Mouse (Mus musculus) kidney, adult 18-20 months (tissue): ENCODE measurements around the gene Ak8.

Source experiments
- DNase-seq: peaks from one replicate; pipeline ENCODE4 v3.0.0; 2021

Ak8 gene

GRCm38 (mm10) chr2:28740159-28740558, 40.2 kb downstream of the Ak8 start:
- DNase-seq = no peak

GRCm38 (mm10) chr2:28742701-28743100, 42.7 kb downstream of the Ak8 start:
- DNase-seq = no peak

DNA sequence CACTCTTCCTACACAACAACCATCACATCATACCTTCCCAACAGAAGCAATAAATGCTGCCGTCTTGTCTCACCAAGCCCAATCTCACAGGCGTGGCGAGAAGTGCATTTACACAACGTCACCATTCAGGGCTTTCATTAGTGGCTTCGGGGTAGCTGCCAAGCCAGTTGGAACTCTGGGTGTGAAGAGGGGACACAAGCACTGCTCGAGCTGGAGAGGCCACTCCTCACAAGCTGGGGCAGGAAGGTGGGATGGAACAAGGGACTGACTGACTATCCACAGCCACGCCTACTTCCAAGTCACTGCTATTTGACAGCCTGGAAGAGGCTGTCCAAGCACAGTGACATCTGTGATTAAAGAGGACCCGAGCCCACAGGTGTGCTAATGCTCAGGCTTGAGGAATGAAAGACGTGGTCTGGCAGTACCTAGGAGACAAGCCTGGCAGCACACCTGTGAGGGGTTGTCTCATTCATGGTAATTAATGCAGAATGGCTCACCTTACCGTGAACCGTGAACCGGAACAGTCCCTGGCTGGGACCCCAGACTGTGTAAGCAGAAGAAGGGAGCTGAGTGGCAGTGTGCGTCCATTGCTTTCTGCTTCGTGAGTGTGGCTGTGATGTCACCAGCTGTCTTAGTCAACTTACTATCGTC, 46.8 kb downstream of the Ak8 start:
- DNase-seq = no peak

DNA sequence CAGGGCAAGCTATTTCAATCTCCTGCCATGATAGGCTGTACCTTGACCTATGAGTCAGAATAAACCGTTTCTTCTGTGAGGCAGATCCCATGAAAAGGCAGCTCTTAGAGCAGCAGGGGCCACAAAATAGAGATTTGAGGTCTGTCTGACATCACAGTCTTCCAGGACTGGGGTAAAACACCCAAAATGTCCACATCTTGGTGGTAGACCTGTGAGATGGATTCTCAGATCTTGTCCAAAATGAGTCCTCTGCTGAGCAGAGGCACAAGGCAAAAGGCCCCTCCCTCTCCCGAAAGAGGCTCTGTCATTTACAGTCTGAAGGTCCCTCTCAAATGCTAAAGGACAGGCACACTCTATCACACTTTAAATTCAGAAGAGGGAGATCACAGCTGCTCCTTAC, 47.7 kb downstream of the Ak8 start:
- no peak for DNase-seq

GRCm38 (mm10) chr2:28751186-28751585, 51.2 kb downstream of the Ak8 start:
- no peak for DNase-seq

GRCm38 (mm10) chr2:28751658-28752057, 51.7 kb downstream of the Ak8 start:
- DNase-seq = no peak

- no peak for DNase-seq
These were observed 52.4 kb downstream of the Ak8 start for GRCm38 (mm10) chr2:28752388-28752787.

DNA sequence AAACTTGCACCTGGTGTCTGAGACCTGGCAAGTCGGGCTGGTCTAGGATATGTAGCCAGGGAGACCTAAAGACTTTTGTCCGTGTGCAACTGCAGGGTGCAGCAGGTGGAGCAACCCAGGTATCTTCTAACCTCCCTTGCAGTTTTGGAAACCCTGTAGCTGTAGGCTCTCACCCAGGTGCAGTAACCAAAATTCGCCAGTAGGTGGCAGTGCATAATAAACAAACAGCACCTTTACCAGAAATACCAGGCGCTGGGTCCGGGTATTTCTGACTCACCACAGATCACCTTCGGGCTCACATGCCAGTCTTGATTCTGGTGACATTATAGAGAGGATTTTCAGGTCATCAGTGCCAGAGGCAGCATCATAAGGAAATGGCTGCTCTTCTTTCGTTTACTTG, 55.5 kb downstream of the Ak8 start:
- DNase-seq = peak; percentile 83

GRCm38 (mm10) chr2:28756201-28756600, 56.2 kb downstream of the Ak8 start:
- DNase-seq = peak; percentile 48

- DNase-seq = no peak
These were observed 59.5 kb downstream of the Ak8 start for GRCm38 (mm10) chr2:28759441-28759840.

DNA sequence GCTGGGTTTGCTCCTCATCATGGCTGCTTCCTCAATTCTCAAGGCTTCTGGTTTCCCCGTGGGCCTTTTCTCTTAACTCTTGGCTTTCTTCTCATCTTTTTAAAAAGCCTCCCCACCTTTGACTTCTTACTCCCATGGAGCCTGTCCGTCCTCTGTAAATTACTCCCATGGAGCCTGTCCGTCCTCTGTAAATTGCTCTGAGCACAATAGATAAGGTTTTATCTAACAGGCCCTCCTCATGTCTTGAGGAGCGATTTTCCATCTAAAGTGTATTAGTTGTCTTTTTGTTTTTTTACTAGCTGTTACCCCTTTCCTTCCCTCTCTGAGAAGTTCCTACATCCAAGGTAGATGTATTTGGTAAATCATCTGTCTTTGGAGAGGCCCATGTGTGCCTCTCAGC, 66.6 kb downstream of the Ak8 start:
- DNase-seq = no peak

DNA sequence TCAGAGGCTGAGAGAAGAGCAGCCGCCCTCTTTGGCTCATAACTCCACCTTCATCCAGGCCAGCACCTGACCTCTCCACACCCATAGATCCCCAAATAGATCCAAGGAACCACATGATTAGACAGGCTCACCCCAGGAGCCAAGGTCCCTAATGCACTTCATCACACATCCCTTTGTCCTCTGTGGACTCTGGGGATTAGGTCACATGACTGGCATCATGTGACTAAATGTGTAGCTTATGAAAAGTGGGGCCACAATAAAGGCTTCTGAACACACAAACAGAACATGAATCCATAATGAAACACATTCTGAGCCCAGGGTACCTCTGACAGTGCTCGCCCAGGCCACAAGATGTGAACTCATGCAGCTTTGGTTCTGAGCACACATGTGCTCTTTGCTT, 67.1 kb downstream of the Ak8 start:
- DNase-seq = no peak

DNA sequence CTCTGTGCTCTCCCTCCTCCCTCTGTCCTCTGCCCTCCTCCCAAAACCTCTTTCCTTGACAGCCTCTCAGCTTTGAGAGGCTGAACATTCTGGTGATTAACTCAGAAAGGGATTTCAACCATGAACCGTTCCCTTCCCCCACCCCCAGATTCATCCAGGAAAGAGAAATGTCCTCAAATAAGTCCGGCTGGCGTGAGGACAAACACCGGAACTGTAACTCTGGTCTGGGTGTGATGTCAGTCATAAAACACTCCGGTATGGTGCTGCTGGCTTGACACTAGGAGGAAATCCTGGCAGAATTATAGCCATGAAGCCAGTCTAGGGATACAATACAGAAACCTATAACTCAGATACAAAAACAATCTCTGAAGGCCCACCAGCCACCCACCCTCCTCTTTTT, 70.7 kb downstream of the Ak8 start:
- DNase-seq = peak; percentile 27

- DNase-seq = no peak
These were observed 74.1 kb downstream of the Ak8 start for GRCm38 (mm10) chr2:28774073-28774472.

DNA sequence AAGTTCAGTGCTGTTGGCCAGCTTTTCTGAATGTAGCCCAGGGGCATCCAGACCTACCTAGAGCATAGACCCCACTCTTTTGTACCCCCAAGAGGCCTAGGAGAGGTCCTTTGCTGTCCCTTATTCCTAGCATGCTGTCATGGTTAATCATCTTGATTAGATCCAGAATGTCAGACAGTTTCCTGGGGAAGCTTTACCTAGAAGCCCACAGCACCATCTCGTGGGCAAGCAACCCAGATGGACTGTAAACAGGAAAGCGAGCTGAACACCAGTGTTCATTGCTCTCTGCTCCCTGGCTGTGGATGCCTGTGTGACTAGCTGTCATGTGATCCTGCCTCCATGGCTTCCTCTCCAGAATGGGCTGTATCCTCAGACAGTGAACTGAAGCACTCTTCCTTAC, 76.8 kb downstream of the Ak8 start:
- DNase-seq = no peak

DNA sequence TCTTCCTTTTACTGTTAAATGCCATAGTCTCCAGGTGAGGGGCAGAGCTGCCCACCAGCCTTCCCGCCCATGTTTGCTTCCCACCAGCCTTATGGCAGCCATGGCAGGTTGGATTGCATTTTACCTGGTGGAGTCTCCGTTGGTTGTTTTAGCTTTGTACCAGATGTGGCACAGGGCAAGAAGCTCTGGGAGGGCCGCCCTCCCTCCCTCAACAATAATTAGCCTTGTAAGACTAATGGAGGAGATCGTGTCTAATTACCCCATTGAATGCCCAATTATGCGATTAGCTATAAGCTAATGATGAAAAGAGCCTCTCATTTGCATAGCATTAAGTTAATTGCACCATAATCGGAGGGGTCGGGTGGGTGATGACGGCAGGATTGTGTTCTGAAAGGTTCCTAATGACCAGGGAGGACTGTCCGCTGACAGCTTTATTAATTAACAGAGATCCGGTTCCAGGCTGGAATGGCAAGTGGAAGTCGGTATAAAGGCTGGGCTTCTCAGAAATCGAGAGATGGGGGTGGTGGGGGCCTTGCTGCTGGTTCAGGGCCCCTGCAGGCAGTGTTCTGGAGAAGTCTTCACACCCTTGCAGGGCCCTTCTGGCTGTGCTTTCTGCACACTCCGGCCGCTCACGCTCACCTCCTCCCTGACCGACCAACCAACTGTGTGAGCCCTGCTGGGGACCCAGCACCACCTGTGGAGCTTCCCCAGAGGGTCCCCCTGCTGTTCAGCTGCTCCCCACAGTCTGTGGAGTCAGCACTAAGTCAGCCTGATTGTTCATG, 80.2 kb downstream of the Ak8 start:
- DNase-seq = no peak

GRCm38 (mm10) chr2:28781310-28781709, 81.3 kb downstream of the Ak8 start:
- DNase-seq = no peak

DNA sequence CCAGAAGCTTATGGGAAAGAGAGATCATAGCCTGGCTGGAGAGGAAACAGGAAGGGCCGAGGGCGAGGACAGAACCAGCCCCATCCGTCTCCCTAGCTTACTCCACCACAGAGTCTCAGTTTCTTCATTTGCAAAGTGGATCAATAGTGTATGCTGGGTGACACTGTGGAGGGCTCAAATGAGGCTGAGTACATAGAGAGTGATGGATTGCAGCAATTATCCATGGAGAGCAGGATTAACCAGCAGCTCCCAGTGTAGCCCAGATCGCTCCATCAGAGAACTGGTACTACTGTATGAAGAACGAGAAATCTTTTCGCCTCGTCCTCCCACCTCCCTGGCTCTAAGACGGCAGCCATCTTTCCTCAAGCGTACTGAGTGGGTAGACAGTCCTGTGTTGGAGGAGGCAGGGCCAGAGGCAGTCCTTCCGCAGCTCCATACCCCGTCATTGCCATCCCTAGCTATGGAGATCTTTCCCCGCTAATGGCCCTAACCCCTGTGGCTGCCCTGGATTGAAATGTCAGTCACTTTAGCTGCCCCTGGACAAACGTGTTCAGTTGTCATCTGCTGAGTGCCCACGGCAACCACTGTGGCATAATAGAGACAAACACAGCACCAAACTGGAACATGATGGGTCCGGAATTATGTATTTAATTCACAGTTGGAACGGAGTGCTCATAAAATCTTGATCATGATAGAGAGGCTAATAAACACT, 86.5 kb downstream of the Ak8 start:
- DNase-seq = no peak

DNA sequence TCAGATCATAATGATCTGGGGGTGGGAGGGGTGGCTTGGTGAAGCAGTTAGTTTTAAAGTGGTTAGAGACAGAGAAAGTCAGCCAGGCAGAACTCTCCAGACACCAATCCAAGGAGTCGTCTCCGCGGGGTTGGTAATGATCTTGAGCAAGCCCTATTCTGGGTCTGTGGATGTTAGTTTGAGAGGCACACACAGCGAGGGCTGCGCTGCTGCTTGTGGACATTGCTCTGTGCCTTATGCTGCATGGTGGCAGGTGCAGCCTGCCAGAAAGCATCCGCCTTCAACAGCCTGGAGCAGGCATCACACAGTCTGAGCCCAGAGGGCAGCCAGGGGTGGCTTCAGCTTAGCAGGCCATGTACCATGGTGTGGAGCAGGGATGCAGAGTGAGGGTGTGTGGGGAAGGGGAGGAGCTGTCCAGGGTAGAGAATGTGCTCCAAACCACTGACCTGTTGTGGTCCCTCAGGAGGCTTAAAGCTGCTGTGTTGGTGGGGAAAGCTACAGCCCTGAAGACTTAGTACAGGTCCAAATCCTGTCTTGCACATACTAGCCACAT, 87.2 kb downstream of the Ak8 start:
- DNase-seq = no peak

- no peak for DNase-seq
These were observed 93.1 kb downstream of the Ak8 start for GRCm38 (mm10) chr2:28792931-28793610.

- no peak for DNase-seq
These were observed 94.7 kb downstream of the Ak8 start for GRCm38 (mm10) chr2:28794623-28795022.

DNA sequence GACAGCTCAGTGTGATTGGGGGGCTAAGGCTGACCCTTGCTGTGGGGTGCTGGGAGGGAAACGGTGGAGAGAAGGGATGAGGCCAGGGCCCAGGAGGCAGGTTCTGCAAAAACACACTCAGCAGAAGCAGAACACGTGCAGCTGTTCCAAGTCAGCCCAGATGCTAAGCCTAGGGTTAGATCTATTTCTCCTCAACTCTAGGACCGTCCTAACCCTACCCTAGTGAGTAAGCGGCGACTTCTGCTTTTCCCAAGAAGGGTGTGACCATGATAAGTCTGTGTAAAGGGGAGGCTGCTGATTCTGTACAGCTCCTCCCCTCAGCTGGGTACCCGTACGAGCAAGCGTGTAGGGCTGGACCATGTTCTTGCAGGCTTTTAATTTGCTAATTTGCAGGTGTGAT, 96.3 kb downstream of the Ak8 start:
- no peak for DNase-seq

DNA sequence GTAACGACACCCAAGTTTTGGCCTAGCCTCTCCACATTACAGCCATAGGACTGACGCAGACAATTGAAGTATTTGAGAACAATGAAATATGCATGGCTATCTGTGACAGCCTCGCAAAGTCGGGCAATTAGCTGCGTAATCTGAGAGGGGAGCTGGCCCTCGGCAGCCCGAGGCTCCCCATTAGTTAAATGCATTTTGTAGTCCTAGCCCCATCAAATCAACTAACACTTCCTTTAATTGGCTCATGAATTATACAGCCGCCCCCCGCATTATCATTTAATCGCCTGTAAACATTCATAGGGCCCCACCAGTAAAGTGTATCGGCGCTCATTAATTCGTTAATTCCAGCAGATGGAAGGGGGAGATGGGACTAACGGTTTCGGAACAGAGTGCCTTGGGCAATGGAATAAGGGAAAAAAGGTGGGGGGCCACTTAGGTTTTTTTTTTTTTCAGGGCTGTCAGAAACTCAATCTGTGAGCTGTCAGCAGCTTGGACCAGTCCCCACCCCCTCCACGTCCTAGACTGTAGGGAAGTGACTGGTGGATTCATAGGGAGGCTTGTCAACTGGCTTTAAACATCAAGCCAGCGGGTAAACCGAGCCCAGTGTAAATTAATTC, 97.6 kb downstream of the Ak8 start:
- no peak for DNase-seq
